Mouse (Mus musculus): Measurements from ENCODE around the gene Necap1. TPM values are rescaled to one million over a fixed set of nuclear protein-coding genes. Genes with fewer than 3 reads are reported as not detected.

The Necap1 gene
- 146 and 152 TPM in 2 replicates for polyA plus RNA-seq (2015; fragmentation: Nextera tagmentation; extraction: Ambion mirVana)

DNA sequence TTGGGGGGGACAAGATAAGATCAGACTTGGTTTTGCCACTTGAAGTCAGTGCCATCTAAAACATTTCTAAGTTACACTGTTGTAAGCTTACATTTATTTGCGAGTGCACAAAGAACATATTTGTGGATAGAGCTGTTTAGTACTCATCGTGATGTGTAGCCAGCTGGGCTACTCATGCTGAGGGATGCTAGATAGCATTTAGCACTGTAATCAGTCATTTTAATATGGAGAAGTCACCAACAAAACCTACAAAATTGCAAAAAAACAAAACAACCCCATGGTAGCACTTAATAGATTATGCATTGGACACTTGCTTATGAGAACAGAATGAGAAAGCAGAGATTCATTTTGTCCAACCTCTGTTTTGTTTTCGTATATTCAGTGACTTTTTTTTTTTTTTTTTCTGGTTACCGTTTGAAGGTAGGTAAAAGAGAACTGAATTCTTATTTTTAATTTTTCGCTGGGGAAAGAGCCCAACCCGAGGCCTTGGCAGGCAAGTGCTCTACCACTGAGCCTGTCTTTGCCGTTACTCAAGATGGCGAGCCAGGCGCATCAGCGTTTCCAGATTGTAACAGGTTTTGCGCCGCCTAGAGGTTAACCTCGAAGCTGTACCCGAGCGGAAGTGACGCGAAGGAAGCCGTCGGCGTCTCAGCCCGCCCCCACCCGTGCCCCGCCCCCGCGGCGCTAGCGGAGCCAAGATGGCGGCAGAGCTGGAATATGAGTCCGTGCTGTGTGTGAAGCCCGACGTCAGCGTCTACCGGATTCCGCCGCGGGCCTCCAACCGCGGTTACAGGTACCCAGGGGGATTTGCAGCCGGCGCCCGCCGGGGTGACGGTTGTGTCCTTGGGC, at the start of gene Necap1:
TSS of gene Necap1 (plus strand) at position 604 of the 849 bp plus-strand sequence.
- no peaks in the 10 kb centered on the region for H3K9me3 ChIP-seq
- 6% methylated on average over 43 of the region's 43 CpGs for WGBS
- H3K4me2 ChIP-seq = peak within 1 kb of the TSS; percentile 59
- peak; percentile 98 for ATAC-seq (ENCODE audit: low FRiP score, low read depth)
- no peaks in the 10 kb centered on the region; the same call in 1 of the 2 replicates for H3K27me3 ChIP-seq
- peak within 1 kb of the TSS; percentile 95 for H3K27ac ChIP-seq (replicated peaks)
- H3K9ac ChIP-seq = peak within 1 kb of the TSS; percentile 95
- peaks cover 10% of the 10 kb centered on the region; the same call in 1 of the 2 replicates for H3K36me3 ChIP-seq
- peak within 1 kb of the TSS; percentile 98 for H3K4me3 ChIP-seq
- peaks cover 20% of the 10 kb centered on the region for H3K4me1 ChIP-seq (replicated peaks)

DNA sequence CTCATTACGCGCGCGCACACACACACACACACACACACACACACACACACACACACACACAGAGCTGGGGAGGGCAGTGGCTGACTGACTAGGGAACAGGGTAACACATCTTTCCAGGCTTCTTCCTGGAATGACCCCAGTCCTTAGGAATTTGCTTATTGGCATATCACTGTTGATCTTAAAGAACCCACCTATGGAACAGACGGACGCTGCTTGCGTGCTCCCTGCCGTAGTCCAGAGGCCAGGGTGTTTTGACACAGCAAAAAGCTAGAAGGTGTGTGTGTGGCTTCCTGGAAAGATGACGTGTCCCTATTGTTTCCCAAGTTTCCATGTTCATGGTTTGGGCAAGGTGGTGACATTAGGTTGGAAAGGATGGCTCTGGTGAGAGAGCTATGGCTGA, 49.1 kb upstream of the Necap1 start:
- H3K9ac ChIP-seq = no peak overlapping the region
- peaks cover 55% of the 10 kb centered on the region for H3K4me1 ChIP-seq (replicated peaks)
- WGBS = 93% methylated on average over 9 of the region's 9 CpGs
- ATAC-seq (ENCODE audit: low FRiP score, low read depth) = no peak
- H3K9me3 ChIP-seq = no peaks in the 10 kb centered on the region
- peaks cover 17% of the 10 kb centered on the region for H3K36me3 ChIP-seq
- H3K4me3 ChIP-seq = no peak overlapping the region
- H3K27me3 ChIP-seq = no peaks in the 10 kb centered on the region
- no peak overlapping the region for H3K27ac ChIP-seq (replicated peaks)
- H3K4me2 ChIP-seq = peak overlapping the region; percentile 79; the same call in 1 of the 2 replicates

DNA sequence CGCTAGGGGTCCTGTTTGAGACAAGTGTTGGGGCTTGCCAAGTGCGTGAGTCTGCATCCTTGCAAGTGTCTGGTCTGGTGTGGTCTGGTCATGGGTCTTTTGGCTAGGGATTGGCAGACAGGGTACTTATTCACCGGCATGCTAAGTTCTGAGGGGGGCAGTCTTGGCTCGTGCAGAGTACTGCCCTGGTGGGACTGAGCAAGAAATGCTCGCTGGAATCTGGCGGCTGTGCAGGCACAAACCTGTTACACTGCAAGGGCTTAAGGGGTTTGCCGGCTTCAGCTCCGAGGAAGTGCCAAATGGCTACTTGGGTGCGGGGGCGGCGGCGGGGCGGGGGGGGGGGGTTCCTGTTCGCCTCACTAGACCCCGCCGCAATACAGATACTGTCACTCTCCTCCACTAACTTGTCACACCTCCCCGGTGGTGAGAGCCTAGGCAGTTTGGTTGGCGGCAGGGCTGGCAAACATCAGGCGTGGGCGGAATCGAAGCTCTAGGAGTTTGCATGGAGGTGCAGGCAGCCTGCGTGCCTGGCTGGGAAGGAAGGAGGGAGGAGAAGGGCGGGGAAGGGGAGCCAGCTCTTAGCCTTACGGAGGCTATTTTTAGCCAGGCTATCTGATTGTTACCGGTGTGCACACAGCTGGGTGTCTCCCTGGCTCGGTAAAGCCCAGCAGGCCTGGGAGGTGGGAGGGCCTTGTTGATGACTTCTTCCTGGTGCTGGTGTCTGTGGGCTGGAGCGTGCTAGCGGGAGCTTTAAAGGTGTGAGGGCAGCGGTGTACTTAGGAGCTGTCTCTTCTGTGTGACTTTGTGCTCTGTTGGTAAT, 48.1 kb upstream of the Necap1 start:
- Histone ChIP-seq H3K4me2 (peak overlapping the region; percentile 79), H3K9ac (peak overlapping the region; percentile 53), H3K36me3 (peaks cover 25% of the 10 kb centered on the region), H3K4me1 (replicated peaks) (peaks cover 47% of the 10 kb centered on the region), H3K9me3 (no peaks in the 10 kb centered on the region), H3K4me3 (peak overlapping the region; percentile 42), H3K27ac (replicated peaks) (peak overlapping the region; percentile 51; the same call in 1 of the 2 replicates), H3K27me3 (no peaks in the 10 kb centered on the region)
- ATAC-seq (ENCODE audit: low FRiP score, low read depth) = peak; percentile 63
- WGBS = 4% methylated on average over 27 of the region's 29 CpGs

DNA sequence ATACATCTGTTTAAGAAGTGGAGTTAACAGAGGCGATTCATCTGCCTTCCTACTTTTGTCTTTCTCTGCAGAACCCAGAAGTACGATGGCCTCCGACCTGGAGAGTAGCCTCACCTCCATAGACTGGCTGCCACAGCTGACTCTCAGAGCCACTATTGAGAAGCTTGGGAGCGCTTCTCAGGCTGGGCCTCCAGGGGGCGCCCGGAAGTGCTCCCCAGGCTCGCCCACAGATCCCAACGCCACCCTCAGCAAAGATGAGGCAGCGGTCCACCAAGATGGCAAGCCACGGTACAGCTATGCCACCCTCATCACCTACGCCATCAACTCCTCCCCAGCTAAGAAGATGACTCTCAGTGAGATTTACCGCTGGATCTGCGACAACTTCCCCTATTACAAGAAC, 46.2 kb upstream of the Necap1 start:
- WGBS = 44% methylated on average over 13 of the region's 13 CpGs
- no peak for ATAC-seq (ENCODE audit: low FRiP score, low read depth)
- peaks cover 27% of the 10 kb centered on the region for H3K4me1 ChIP-seq (replicated peaks)

DNA sequence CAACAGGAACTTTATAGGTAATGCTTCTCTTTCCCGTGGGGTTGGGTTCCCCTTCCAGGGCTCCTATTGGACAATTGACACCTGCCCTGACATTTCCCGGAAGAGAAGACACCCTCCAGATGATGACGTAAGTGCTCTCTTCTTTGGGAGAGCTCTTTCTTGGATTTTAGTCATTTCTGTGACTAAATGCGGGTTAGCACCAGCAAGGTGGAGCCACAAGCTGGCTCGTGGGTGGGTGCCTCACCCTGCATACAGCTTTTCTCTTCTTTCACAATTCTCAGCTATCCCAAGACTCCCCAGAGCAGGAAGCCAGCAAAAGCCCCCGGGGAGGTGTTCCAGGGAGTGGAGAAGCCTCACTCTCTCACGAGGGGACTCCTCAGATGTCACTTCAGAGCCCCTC, 41.4 kb upstream of the Necap1 start:
- no peak for ATAC-seq (ENCODE audit: low FRiP score, low read depth)
- Histone ChIP-seq H3K9ac (no peak overlapping the region), H3K9me3 (no peaks in the 10 kb centered on the region), H3K27ac (replicated peaks) (no peak overlapping the region), H3K27me3 (no peaks in the 10 kb centered on the region), H3K4me2 (no peak overlapping the region), H3K4me1 (replicated peaks) (no peaks in the 10 kb centered on the region), H3K4me3 (no peak overlapping the region), H3K36me3 (peaks cover 80% of the 10 kb centered on the region)
- 94% methylated on average over 7 of the region's 7 CpGs for WGBS

More for the DNA sequence above, 46.2 kb upstream of the Necap1 start:
- Histone ChIP-seq H3K27me3 (no peaks in the 10 kb centered on the region), H3K9me3 (no peaks in the 10 kb centered on the region), H3K27ac (replicated peaks) (no peak overlapping the region), H3K4me2 (no peak overlapping the region), H3K9ac (no peak overlapping the region), H3K36me3 (peaks cover 40% of the 10 kb centered on the region), H3K4me3 (no peak overlapping the region)

DNA sequence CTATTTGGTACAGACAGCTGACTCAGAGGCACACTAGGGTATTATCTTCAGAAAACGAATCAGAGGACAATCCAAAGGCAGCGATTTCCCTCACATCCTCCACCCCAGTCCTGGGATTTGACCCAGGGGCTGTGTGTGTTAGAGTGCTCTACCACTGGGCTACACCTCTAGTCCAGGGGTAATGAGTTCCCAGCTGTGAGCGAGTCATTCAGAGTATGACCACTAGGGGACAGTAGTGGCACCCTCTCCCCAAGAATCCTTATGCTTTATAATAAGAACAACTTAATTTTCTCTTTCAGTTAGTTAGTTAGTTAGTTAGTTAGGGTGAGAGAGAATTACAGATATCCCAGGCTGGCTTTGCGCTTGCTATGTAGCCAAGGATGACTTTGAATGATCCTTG, 39.9 kb upstream of the Necap1 start:
- H3K4me2 ChIP-seq = no peak overlapping the region
- H3K9ac ChIP-seq = no peak overlapping the region
- H3K27ac ChIP-seq (replicated peaks) = no peak overlapping the region
- no peak overlapping the region for H3K4me3 ChIP-seq
- no peaks in the 10 kb centered on the region for H3K4me1 ChIP-seq (replicated peaks)
- 71% methylated on average over 4 of the region's 4 CpGs for WGBS
- H3K9me3 ChIP-seq = no peaks in the 10 kb centered on the region
- peaks cover 85% of the 10 kb centered on the region for H3K36me3 ChIP-seq
- H3K27me3 ChIP-seq = no peaks in the 10 kb centered on the region
- no peak for ATAC-seq (ENCODE audit: low FRiP score, low read depth)

DNA sequence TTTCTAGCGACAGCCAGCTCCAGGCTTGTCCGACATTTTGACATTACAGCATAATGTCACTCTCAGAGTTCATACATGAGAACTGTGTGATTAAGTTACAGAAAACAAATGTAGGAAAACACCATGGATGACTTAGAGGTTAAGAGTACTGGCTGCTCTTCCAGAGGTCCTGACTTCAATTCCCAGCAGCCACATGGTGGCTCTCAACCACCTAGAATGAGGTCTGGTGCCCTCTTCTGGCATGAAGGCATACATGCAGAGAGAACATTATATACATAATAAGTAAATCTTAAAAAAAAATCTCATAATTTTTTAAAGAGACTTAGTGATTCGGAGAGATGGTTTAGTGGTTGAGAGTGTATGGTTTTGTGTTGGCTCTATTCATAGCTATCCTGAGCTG, 37.3 kb upstream of the Necap1 start:
- no peaks in the 10 kb centered on the region for H3K9me3 ChIP-seq
- no peak overlapping the region for H3K4me2 ChIP-seq
- 99% methylated on average over 3 of the region's 3 CpGs for WGBS
- peaks cover 90% of the 10 kb centered on the region for H3K36me3 ChIP-seq
- no peaks in the 10 kb centered on the region for H3K27me3 ChIP-seq
- H3K9ac ChIP-seq = no peak overlapping the region
- H3K27ac ChIP-seq (replicated peaks) = no peak overlapping the region
- no peak for ATAC-seq (ENCODE audit: low FRiP score, low read depth)
- H3K4me3 ChIP-seq = no peak overlapping the region
- no peaks in the 10 kb centered on the region for H3K4me1 ChIP-seq (replicated peaks)

DNA sequence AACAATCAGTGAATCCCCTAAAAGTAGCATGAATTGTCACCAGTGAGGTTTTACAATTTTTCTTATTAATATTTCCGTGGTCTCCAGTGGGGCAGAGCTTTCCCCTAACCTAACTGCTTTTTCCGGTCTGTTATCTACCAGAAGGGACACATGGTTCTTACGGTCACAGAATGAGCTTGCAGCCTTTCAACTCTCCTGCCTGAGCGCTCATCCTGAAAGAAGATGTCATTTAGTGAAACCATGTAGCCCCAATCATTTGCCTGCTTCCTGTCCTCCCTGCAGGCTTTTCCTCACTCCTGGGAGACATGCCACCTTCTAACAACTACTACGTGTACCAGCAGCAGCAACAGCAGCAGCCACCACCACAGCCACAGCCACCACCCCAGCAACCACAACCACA, 36.7 kb upstream of the Necap1 start:
- H3K27ac ChIP-seq (replicated peaks) = no peak overlapping the region
- no peak overlapping the region for H3K4me3 ChIP-seq
- peaks cover 86% of the 10 kb centered on the region for H3K36me3 ChIP-seq
- WGBS = 83% methylated on average over 5 of the region's 5 CpGs
- no peaks in the 10 kb centered on the region for H3K27me3 ChIP-seq
- H3K9ac ChIP-seq = no peak overlapping the region
- no peak for ATAC-seq (ENCODE audit: low FRiP score, low read depth)
- H3K4me1 ChIP-seq (replicated peaks) = no peaks in the 10 kb centered on the region
- H3K9me3 ChIP-seq = no peaks in the 10 kb centered on the region
- no peak overlapping the region for H3K4me2 ChIP-seq

DNA sequence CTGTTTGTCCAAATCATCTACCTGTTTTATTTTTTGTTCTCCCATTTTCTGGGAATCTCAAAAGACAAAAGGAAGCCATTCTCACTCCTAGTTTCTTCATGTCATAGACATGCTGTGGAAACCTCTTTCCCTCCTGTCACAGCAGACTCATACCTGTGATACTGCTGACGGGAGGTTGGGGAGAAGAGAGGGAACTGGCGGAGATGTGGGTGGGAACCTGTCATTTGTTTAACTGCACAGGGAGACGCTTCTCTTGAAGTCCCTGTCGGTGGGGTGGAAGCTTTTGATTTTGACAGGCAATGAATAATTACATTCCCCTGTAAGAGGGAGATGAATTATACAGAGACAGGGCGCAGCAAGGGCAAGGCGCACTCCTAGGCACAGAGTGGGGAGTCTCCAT, 30.5 kb upstream of the Necap1 start:
- H3K4me1 ChIP-seq (replicated peaks) = no peaks in the 10 kb centered on the region
- H3K9me3 ChIP-seq = no peaks in the 10 kb centered on the region
- no peaks in the 10 kb centered on the region for H3K27me3 ChIP-seq
- no peak overlapping the region for H3K9ac ChIP-seq
- no peak overlapping the region for H3K4me2 ChIP-seq
- no peak overlapping the region for H3K27ac ChIP-seq (replicated peaks)
- peaks cover 46% of the 10 kb centered on the region for H3K36me3 ChIP-seq
- no peak overlapping the region for H3K4me3 ChIP-seq
- WGBS = 70% methylated on average over 6 of the region's 6 CpGs
- ATAC-seq (ENCODE audit: low FRiP score, low read depth) = no peak

DNA sequence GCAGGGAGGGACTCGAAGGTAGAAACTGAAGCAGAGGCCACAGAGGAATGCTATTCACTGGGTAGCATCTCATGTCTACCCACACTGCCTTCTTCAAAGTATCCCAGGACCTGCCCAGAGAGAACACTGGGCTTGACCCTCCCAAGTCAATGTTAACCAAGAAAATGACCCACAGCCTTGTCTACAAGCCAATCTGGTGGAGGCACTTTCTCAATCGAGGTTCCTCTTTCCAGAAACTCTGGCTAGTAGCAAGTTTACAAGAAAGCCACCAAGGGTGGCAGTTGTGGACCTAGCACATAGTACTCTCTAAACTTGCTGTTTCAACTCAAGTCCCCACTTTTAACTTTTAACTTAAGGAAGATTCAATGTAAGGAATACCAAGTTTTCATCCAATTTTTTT, 21.6 kb upstream of the Necap1 start:
- ATAC-seq (ENCODE audit: low FRiP score, low read depth) = no peak
- no peaks in the 10 kb centered on the region for H3K4me1 ChIP-seq (replicated peaks)
- no peaks in the 10 kb centered on the region for H3K27me3 ChIP-seq
- 88% methylated on average over 2 of the region's 2 CpGs for WGBS
- no peaks in the 10 kb centered on the region for H3K9me3 ChIP-seq
- no peak overlapping the region for H3K4me3 ChIP-seq
- H3K27ac ChIP-seq (replicated peaks) = no peak overlapping the region
- no peaks in the 10 kb centered on the region for H3K36me3 ChIP-seq
- H3K9ac ChIP-seq = no peak overlapping the region
- H3K4me2 ChIP-seq = no peak overlapping the region

DNA sequence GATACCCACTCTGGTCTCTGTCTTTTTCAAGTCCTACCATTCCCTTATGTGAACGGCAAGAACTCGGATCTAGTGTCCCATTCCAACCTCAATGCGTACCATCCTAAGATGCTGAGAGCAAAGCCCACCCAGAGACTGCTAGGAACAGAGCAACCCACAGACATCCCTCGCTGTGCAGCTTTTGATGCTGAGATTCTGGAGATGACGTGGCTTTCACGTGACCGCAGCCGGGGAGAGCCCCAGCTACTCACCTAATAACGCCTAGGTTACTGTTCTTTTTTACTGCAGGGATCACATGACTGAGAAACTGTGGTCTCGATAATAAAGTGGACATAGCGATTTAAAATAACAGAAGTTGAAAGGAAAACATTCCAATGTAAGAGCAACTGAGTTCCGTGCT, 19.7 kb upstream of the Necap1 start:
- no peak overlapping the region for H3K27ac ChIP-seq (replicated peaks)
- no peak overlapping the region for H3K4me3 ChIP-seq
- H3K4me2 ChIP-seq = no peak overlapping the region
- ATAC-seq (ENCODE audit: low FRiP score, low read depth) = no peak
- H3K36me3 ChIP-seq = no peaks in the 10 kb centered on the region
- H3K9me3 ChIP-seq = no peaks in the 10 kb centered on the region
- WGBS = 88% methylated on average over 12 of the region's 12 CpGs
- no peaks in the 10 kb centered on the region for H3K4me1 ChIP-seq (replicated peaks)
- no peaks in the 10 kb centered on the region for H3K27me3 ChIP-seq
- H3K9ac ChIP-seq = no peak overlapping the region

DNA sequence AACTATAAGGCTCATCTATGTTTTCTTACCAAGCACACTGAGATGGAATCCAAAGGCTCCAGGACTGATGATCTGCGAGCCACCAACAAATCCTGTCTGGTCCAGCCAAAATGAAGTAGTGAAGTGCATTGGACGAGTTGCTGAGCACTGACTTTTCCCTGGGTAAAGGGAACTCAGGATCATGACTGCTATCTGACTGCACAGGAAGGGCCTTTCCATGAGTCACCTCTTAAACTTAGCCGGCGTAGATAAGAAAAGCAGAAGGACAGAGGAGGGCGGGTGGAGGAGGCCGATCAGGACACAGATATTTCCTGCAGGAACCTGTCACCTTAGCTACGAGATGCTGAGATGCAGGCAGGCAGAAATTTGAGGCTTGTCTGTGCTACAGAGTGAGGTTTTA, 18.3 kb upstream of the Necap1 start, which contains the start of gene C3ar1:
TSS of gene C3ar1 (minus strand) at position 207 of the 400 bp plus-strand sequence.
- no peak within 1 kb of the TSS for H3K27ac ChIP-seq (replicated peaks)
- H3K9me3 ChIP-seq = no peaks in the 10 kb centered on the region
- 85% methylated on average over 7 of the region's 7 CpGs for WGBS
- no peak within 1 kb of the TSS for H3K9ac ChIP-seq
- no peak within 1 kb of the TSS for H3K4me3 ChIP-seq
- no peak for ATAC-seq (ENCODE audit: low FRiP score, low read depth)
- H3K36me3 ChIP-seq = no peaks in the 10 kb centered on the region
- no peaks in the 10 kb centered on the region for H3K27me3 ChIP-seq
- H3K4me1 ChIP-seq (replicated peaks) = no peaks in the 10 kb centered on the region
- H3K4me2 ChIP-seq = no peak within 1 kb of the TSS

All from hindbrain, embryonic 15.5 days (tissue).